Mouse (Mus musculus): ENCODE measurements around the gene Pard6b.
"Not testable (repeated sequence)": the region's sequence is repeated elsewhere in the genome, so short reads cannot be mapped to it uniquely, and the experiment has no call there.

Gene Pard6b

DNA sequence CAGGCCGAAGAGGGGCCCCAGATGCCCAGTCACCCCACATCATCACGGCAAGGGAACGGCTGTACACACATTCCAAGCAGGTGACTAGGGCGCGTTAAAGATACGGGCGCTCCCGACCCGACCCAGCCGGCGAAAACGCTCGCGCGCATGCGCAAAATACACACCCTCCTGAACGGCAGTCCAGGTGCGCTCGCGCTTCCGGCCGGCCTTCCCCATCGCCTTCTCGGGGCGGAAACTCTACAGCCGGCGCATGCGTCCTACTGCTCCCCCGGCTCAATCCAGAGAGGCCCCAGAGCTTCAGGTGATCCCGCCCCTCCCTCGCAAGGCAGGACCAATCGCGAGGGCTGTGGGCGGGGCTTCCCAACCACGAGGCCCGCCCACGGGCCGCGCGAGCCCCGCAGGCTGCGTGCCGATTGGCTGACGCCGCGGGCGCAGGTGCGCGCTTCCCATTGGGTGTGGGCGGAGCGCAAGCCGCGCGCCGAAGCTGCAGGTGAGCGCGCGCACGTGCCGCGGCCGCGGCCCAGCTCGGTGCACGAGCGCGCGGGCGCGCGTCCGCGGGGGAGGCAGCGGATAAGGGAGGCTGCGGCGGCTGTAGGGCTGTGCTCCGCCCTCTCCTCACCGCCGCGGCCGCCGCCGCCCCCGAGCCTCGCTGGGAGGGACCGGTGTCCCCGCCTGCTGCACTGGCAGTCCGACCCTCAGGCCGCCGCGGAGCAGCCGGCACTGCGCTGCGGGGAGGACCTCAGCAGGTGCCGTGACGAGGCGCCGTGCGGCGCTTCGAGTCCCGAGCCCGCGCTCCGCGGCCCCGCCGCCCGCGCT is at the start of gene Pard6b:
Gene Pard6b (plus strand): TSS at position 574 of the 816 bp plus-strand sequence.
- DNase-seq = peak; percentile 93 to 96

DNA sequence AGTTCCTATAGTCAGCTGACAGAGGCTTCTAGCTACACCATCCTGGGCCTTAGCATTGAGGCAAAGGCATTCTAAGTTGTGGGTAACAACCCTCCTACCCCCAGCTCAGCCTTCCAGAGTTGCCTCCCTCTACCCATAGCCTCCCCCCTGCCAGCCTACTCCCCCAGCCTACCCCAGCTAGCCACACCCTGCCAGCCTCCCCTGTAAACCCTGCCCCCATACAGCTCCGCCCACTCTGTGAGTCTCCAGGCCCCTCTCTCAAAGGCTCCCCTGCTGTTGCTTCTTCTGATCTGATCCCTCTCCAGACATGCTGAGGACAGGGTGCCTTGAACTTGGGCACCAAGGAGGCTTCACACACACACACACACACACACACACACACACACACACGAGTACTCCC is 49.0 kb upstream of the Pard6b start:
- no peak for DNase-seq

DNA sequence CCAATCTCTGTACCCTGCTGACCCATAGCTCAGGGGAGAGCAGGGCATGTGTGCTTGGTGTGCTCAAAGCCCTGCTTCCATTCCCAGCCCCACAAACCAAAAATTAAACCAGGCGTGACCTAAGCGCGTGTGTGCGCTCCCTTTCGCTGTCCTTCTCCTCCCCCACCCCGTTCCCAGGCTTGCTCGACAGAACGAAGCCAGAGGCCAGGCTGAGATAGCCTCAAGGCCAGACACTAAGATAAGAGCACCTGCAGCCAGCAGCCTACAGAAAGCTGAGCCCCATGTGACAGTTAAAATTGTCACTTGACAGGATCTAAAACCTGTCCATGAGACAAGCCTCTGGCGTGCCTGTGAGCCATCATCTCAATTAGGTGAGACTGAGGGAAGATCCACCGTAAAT is 46.9 kb upstream of the Pard6b start:
- no peak for DNase-seq

DNA sequence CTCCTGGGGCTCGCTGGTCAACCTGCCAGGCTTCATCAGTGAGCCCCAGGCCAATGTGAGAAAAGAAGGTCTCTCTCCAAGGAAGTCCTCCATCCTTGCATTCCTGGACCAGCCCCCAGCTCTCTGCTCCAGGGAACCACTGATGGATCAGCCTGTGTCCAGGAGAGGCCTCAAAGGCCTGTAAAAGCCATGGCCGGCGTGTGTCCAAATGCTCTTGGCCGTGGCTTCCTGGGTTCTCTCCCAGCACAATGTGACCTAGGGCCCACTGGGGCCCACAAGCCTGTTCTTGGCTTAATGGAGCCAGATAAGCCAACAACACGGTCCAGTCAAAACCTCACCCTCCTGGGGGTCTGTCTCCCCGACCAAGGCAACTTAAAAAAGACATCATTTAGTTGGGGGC is 44.9 kb upstream of the Pard6b start:
- DNase-seq = no peak

DNA sequence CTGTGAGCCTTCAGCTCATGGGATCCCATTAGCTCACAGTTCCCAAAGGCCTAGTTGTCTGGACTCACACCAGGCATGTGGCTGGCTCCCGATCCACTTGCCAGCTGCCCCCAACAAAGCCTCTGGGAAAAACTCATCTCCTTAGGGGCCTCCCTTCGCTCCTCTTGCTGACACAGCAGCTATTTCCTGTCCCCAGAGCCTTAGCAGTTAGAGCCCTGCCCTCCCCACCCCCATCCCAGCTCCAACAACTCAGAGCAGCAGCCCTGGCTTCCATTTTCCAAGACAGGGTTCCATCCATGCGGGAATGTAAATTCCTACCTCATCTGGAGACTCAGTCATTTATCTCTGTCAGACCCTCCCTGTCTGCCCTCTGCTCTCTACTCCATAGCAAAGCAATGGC is 43.7 kb upstream of the Pard6b start:
- peak in 1 of 2 experiments; percentile 49 for DNase-seq

DNA sequence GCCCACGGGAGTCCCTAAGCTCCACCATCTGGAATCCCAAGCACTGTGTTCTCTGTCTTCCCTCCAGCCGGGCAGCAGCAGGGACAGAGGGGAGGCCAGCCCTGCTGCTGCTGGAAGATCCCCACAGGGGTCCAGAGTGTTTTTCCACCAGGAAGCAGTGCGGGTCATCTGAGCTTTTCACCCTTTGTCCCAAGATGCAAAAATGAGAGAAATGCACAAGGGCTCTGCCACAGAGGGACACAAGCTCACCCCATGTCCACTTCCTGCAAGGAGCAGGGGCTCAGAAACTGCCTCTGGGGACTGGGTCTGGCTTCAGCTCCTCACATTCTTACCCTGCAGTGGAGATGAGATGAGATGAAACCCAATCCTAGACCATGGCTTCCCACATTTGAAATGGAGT is 40.1 kb upstream of the Pard6b start:
- DNase-seq = no peak

DNA sequence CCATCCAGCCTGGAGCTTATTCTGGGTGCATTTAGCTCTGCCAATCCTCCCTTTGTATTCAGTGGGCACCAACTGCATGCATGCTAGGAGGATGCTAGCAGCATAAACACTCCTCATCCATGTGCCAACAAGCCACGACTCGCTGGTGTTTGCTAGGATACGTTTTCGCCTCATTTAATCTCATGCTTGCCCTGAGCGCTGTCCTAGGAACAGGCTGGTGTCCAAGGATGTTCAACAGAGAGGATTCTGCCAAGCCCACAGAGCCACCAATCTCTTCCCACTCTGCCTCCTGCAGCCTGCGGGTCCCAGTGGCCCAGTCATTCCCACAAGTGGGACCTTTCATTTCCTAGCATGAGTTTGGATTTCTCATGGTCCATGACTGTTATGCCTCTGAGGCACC is 38.8 kb upstream of the Pard6b start:
- DNase-seq = no peak

DNA sequence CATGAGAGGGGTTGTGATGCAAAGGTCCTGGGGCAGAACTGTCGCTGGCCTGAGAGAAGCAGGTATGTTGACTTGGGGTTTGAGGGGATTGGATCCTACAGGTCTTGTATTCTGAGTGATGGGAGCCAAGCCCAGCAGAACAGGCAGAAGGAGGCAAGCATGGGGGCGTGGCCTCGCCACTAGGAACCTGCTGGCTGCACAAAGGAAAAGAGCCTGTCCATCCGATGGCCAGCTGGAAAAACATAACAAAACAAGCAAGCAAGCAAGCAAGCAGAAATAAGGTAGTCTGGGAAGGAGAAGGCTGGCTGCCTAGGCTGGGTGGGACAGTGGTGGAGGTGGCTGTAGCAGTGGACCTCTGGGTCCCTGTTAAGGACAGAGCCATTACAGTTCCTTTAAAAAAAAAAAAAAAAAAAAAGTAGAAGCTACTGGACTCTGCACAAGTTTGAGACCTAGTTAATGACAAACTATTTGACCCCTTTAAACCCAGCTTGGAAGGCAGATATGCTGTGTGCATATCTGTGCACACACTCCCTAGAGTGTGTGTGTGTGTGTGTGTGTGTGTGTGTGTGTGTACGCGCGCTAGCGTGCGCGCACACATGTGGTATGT is 36.0 kb upstream of the Pard6b start:
- no peak for DNase-seq

DNA sequence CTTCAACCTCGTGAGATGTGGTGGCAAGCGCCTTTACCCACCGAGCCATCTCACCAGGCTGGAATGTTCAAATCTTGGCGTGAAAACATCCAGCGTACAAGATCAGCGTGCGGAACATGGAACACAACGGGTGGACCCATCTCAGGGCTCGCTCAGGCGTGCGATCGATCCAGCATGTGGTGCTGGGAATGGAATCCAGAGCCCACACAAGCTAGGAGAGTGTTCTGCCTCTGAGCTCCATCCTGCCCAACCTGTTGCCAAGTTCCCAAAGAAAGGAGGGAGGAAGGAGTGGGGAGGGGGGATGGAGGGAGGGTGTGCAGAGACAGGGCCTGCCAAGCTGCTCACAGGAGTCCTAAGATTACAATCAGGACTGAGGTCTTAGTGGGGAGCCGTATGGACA is 35.4 kb upstream of the Pard6b start:
- no peak for DNase-seq

DNA sequence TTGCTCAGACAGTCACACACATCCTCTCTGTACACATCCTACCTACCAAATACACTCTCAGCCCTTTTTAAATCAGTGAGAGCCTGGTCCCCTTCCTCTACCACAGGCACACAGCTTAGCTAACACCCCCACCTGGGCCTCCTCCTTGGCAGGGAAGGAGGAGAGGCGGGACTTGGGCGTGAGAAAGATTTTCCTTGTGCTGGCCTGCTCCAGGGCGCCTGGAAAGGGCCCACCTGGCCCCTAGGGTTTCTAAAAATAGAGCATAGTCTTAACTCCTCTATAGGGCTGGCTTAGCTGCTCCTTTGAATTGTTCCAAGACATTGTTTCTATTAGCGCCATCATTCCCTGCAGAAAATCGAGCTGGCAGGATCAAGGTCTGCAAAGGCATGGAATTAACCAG is 35.0 kb upstream of the Pard6b start:
- peak; percentile 21 to 54 for DNase-seq

DNA sequence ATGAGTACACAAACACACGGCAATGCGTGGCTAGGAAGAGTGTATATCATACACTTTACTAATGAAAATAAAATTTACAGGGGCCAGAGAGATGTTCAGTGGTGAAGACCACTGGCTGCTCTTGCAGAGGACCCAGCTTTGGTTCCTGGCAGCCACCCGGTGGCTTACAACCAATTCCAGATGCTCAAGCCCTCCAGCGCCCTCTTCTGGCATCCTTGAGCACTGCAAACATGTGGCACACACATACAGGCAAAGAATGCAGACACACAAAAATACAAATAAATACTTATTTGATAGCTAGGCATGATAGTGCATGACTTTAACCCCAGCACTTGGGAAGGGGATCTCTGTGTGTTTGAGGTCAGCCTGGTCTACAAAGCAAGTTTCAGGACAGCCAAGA is 34.3 kb upstream of the Pard6b start:
- DNase-seq = no peak

DNA sequence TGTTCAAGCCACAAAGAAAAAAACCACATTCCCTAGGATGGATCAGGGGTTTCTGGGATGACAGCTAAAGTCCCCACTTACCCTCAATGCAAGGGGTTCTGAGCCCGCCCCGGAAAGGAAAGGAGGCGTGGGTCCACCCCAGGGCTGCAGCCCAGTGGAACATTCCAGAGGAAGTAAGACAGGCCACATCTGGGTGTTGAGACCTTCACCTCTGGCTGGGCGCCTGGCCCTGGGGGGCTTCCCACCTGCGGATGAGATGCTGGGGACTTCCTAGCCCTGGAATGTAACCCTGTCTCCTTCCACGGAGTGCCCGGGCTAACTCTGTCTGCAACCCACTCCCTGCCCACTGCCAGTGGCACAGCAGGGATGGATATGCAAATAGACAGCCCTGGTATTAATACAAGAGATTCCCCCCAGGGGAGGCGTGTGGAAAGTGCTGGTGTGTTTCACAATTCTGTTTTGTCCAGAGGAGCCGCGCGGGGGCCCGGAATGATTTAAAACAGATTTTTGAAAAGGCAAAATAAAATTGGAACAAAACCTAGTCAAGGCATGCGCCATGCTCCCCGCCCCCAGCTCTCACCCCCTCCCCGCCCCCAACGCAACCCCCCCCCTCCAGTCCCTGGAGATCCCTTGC is 31.7 kb upstream of the Pard6b start:
- no peak for DNase-seq

DNA sequence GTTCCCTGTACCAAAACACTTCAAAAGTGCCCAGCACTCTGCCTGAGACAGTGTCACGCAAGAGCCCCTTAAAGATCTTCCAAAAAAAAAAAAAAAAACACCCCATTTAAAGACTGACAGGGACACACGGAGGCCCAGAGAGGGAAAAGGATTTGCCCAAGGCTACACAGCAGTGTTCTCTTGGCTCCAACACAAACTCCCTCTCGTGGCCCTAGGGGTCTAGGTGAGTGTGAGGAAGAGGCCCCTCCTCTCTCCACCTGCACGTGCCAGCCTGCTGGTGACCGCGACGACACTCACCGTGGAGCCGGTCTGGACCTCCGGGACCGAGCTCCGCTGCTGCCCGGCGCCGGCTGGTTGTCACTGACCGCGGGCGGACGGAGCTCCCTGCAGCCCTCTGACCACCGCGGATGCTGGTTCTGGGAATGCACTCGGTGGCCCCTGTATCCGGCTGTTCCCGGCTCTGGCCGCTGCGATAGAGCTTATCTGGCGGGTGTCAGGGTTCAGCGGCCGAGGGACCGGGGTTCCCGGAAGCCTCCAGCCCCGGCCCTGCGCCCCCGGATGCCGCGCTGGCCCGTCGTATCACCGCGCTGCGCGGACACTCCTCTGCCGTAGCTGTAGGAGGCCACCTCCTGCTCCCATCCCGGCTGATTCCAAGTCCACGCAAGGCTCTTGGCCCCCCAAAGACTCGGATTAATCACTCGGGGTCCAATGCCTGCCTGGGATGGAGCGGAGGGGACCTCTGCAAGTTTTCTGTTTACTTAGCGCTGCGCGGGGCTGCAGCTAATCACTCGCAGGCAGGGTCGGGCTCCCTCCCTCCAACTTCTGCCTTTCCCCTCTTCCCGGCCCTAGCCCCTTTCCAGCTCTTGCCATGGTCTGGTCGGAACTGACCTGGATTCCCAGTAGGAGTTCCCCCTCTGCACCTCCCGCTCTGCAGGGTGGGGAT is 30.5 kb upstream of the Pard6b start:
- DNase-seq = peak; percentile 42 to 46

DNA sequence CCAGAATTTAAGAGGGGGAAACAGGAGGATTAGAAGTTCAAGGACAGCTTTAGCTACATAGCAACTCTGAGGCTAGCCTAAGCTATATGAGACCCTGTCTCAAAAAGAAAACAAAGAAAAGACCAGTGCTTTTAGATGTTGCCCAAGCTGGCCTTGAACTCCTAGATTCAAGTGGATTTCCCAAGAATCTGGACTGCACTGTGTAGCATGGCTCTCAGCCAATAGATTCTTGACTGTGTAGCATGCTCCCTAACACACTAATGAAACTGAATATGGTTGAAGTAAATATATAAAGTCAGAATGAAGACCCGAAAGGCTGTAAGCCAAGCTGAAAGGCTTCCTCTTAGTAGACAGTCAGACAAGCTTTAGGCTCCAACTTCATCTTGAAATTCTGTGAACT is 28.6 kb upstream of the Pard6b start:
- DNase-seq = no peak

DNA sequence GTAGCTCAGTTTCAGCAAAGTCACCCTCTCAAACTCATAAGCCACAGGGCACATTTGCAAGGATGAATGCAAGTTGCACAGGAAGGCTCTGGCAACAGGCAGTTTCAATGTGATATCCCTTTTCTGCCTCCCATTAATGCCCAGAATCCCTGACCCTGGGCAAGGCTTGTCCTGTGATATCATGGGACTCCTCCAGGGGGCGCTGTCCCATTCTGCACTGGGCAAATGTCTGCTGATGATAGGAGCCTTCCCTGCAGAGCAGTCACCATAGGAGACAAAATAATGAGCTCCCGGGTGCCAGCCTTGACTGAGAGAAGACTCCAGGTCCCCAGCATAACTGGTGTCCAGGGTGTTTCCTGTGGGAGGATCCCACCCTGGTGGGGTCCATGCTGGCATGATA is 28.1 kb upstream of the Pard6b start:
- DNase-seq = peak; percentile 51 to 72

DNA sequence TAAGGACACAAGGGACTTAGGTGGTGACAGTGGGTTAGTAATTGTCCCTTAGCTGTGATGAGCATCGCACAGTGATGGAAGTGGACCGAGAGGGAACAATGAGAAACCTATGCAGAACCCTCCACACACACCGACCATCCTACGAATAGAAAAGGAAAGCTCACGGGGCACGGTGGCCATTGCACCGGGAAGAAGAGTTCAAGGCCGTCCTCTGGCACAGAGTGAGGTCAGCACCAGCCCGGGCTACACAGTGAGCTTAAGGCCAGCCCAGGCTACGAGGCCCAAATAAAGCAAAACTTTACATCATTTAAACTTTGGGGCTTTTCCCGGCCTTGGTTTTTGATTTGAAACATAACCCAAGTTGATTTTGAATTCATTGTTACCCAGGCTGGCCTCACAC is 26.7 kb upstream of the Pard6b start:
- DNase-seq = no peak

DNA sequence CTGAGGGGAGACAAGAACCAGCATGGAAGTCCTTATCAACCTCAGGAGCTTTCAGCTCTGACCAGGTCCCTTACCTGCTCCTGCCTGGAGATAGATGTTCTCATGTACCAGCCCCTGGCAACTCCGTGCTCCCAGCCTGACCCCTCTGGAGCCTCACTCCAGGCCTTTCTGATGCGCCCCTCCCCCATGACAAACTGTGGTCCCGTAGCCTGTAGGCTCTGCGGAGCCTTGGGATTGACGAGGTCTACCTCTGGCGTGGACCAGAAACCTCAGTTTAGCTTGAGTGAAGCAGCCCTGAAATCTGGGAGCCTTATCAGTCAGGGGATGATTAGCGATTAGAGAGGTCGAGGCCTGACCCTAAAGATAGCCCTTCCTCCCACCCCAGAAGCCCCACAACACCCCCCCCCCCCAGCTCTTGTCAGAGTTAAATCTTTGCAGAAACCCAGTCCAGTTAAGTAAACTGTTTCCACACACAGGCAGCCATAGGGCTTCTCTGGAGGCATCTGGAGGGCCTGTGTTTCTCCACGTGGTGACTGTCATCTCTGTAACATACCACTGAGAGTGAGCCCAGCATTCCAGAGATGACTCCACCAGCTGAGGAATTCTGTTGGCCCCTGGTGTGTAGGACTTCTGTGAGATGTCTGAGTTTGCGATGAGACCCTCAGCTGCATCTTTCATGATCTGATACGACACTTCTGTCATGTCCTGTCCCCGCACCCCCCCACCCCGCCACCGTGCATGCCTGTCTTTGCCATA is 24.7 kb upstream of the Pard6b start:
- peak in 1 of 2 experiments; percentile 45 for DNase-seq

DNA sequence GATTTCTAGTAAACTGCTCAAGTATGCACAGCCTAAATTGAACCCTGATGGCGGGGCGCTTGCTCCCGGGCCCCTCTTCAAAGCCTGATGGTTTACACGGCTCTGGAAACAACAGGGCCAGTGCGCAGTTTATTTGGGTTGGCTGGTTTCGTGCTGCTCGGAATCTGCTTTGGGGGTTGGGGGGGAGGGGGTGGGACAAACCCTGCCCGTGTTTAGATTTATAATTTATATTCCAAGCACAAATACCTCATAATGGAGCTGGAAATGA is 24.2 kb upstream of the Pard6b start:
- peak in 1 of 2 experiments; percentile 43 for DNase-seq

DNA sequence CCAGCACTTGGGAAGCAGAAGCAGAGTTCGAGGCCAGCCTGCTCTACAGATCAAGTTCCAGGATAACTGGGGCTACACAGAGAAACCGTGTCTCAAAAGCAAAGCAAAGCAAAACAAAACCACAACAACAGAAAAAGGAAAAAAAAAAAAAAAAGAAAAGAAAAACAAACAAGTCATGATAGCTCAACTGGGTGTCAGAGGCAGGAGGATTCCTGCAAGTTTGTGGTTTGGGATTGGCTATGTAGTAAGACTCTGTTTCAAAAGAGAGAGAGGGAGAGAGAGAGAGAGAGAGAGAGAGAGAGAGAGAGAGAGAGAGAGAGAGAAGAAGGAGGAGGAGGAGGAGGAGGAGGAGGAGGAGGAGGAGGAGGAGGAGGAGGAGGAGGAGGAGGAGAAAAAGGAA is 22.9 kb upstream of the Pard6b start:
- DNase-seq = not testable (repeated sequence)

DNA sequence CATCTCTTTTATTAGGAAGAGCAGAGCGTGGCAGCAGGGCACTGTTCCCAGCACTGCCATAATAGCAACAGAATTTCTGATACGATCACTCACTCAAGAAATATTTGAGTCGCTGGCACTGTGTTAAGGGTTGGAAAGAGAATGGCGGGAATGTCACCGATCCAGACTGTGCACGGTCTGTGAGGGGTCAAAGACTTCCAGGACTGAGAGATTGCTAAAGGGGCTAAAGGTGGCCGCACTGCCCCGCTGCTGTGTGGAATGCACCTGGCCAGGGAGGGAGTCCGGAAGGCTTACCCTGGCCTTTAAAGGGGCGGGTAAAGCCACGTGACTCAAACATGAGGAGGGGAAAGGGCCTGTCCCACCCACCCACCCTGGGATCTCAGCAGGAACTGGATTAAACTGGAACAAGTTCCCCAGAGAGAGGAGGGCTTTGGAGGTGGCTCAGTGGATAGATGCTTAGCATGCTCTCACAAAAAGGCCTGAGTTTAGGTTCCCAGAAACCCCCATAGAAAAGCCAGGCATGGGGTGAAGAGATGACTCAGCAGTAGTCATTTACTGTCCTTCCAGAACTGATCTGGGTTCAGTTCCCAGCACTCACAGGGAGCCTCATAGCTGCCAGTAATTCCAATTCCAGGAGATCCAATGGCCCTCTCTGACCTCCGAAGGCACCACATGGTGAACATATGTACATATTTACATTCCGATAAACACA is 22.2 kb upstream of the Pard6b start:
- peak in 1 of 2 experiments; percentile 59 for DNase-seq

DNA sequence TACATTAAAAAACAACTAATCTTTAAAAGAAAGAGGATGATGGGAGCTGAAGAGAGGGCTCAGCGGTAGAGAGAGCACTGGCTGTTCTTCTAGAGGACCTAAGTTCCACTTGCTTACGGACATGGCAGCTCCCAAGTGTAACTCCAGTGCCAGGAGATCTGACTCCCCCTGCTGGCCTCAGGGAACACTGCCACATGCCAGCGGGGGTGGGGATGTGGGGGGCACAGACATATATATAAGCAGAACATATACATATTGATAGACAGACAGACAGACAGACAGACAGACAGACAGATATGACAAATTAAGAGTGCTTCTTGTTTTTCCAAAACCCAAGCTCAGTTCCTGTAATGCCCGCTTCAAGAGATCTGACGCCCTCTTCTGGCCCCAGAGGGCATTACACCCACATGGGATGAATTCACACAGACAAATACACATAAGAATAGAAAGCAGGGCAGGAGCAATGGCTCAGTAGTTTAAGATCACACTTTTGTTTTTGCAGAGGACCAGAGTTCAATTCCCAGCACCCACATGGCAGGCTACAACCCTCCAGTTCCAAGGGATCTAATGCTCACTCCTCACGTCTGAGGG is 21.5 kb upstream of the Pard6b start:
- no peak for DNase-seq

All from lung, postnatal 4 days (tissue).